Mouse (Mus musculus) kidney, postnatal 10 days (tissue): ENCODE results near the gene Adpgk.
"Not testable (repeated sequence)": the region's sequence is repeated elsewhere in the genome, so short reads cannot be mapped to it uniquely, and the experiment has no call there.

ENCODE experiments used
- DNase-seq: peaks from one replicate; pipeline ENCODE4 v3.0.0; 2021; ENCODE audit warnings: mixed read lengths

The Adpgk gene

GRCm38 (mm10) chr9:59289529-59290115 is 1.7 kb upstream of the Adpgk start:
- no peak for DNase-seq

- DNase-seq: no peak
Observed at GRCm38 (mm10) chr9:59291688-59292492, 532 bp downstream of the Adpgk start.

- no peak for DNase-seq
Observed at GRCm38 (mm10) chr9:59292493-59292875, 1.1 kb downstream of the Adpgk start.

- DNase-seq: no peak
Observed at GRCm38 (mm10) chr9:59296419-59296818, 5.1 kb downstream of the Adpgk start.

- DNase-seq: no peak
Observed at GRCm38 (mm10) chr9:59307890-59308289, 16.5 kb downstream of the Adpgk start.

- DNase-seq: no peak
Observed at GRCm38 (mm10) chr9:59310582-59311283, 19.4 kb downstream of the Adpgk start.

- DNase-seq: no peak
Observed at GRCm38 (mm10) chr9:59311284-59311670, 19.9 kb downstream of the Adpgk start.

GRCm38 (mm10) chr9:59316206-59316605 is 24.8 kb downstream of the Adpgk start:
- no peak for DNase-seq

- DNase-seq: no peak
Observed at GRCm38 (mm10) chr9:59324351-59324750, 33.0 kb downstream of the Adpgk start.

- DNase-seq: no peak
Observed at GRCm38 (mm10) chr9:59330055-59330454, 38.7 kb downstream of the Adpgk start.

- no peak for DNase-seq
Observed at GRCm38 (mm10) chr9:59336539-59336938, 45.2 kb downstream of the Adpgk start.

- DNase-seq: no peak
Observed at GRCm38 (mm10) chr9:59337889-59338288, 46.5 kb downstream of the Adpgk start.

GRCm38 (mm10) chr9:59338411-59338810 is 47.1 kb downstream of the Adpgk start:
- DNase-seq: no peak

- DNase-seq: no peak
Observed at GRCm38 (mm10) chr9:59339107-59339506, 47.7 kb downstream of the Adpgk start.

GRCm38 (mm10) chr9:59340002-59340401 is 48.6 kb downstream of the Adpgk start:
- peak; percentile 38 for DNase-seq

GRCm38 (mm10) chr9:59346176-59346575 is 54.8 kb downstream of the Adpgk start:
- DNase-seq: no peak

- no peak for DNase-seq
Observed at GRCm38 (mm10) chr9:59352586-59353252, 61.4 kb downstream of the Adpgk start.

GRCm38 (mm10) chr9:59353253-59353639 is 61.9 kb downstream of the Adpgk start, which contains the start of gene Bbs4:
Bbs4 (minus strand) TSS chr9:59353508.
- DNase-seq: peak; percentile 96

- not testable (repeated sequence) for DNase-seq
Observed at GRCm38 (mm10) chr9:59358041-59358440, 66.7 kb downstream of the Adpgk start.

GRCm38 (mm10) chr9:59360487-59360886 is 69.1 kb downstream of the Adpgk start:
- DNase-seq: not testable (repeated sequence)

GRCm38 (mm10) chr9:59369220-59369619 is 77.9 kb downstream of the Adpgk start:
- no peak for DNase-seq

- DNase-seq: no peak
Observed at GRCm38 (mm10) chr9:59369646-59370045, 78.3 kb downstream of the Adpgk start.
